Mouse (Mus musculus): ENCODE data around the gene Ptpn14. TPM values are rescaled to one million over a fixed set of nuclear protein-coding genes. Genes with fewer than 3 reads are reported as not detected.
A peak's percentile ranks its signal among the peaks of the same experiment; 100 is the strongest.

The Ptpn14 gene
- polyA plus RNA-seq, 1 experiment from 2014 or later, result 56.8 TPM

- no peaks in the 10 kb centered on the region for H3K27me3 ChIP-seq
- no peak for ATAC-seq
- DNase-seq (ENCODE audit: low read depth, low spot score), result no peak
- in situ Hi-C loops (cut with MboI; ENCODE audit: low pct_unique_long_range_greater_than_20kb), result no loop called here
- ChIA-PET CTCF (interaction anchor here (0.7 kb wide), 1 partner anchor 14 kb away, joined by 3 read pairs; no protein-coding TSS in a partner anchor), POLR2A (no interaction called here)
- TF ChIP-seq CTCF (IDR thresholded peaks at IDR 0.05), result no peak
Observed at GRCm38 (mm10) chr1:189855739-189856138, 127.7 kb downstream of the Ptpn14 start.

GRCm38 (mm10) chr1:189858377-189858776, 130.3 kb downstream of the Ptpn14 start:
- ATAC-seq (no peak), DNase-seq (ENCODE audit: low read depth, low spot score) (no peak)
- in situ Hi-C loops (cut with MboI; ENCODE audit: low pct_unique_long_range_greater_than_20kb), result no loop called here
- CTCF ChIA-PET, result no interaction called here
- TF ChIP-seq CTCF (IDR thresholded peaks at IDR 0.05), result no peak
- no peaks in the 10 kb centered on the region for H3K27me3 ChIP-seq
- POLR2A ChIA-PET, result interaction anchor here (1.3 kb wide), 1 partner anchor 17 kb away, joined by 3 read pairs; no protein-coding TSS in a partner anchor

DNA sequence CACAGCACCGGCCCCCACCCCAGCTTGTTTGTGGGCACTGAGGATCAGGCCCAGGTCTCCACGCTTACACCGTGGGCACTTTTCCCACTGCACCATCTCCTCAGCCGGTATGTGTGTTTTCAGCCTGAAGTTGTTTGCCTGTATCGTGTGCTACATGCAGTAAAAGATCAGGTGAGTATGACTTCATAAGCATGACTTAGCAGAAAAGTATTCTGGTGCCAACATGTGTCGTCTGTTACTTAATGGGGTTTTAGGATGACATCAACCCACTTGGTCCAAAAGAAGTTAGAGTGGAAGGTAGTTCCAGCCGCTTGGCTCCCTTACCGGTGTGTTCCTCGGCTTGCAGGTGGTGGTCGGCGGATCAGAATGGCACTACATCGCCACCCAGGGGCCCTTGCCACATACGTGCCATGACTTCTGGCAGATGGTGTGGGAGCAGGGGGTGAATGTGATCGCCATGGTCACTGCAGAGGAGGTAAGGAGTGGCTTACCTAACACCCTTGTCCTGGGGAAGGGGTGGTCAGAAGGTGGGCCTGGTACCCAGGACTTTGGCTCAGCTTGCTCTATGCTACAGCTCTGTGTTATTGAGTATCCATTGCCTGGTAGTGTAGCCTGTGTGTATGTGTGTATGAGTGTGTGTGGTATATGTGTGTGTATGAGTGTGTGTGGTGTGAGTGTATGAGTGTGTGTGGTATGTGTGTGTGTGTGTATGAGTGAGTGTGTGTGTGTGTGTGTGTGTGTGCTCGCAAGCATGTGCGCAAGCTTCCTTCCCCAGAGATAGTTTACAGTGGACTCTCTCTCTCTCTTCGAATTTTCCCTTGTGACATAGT, 132.3 kb downstream of the Ptpn14 start:
- peak; percentile 46 for ATAC-seq
- POLR2A ChIA-PET, result no interaction called here
- CTCF ChIA-PET, result no interaction called here
- in situ Hi-C loops (cut with MboI; ENCODE audit: low pct_unique_long_range_greater_than_20kb), result no loop called here
- no peaks in the 10 kb centered on the region for H3K27me3 ChIP-seq
- no peak for DNase-seq (ENCODE audit: low read depth, low spot score)
- TF ChIP-seq CTCF (IDR thresholded peaks at IDR 0.05), result no peak

GRCm38 (mm10) chr1:189860942-189861315, 132.9 kb downstream of the Ptpn14 start:
- ATAC-seq (no peak), DNase-seq (ENCODE audit: low read depth, low spot score) (no peak)
- in situ Hi-C loops (cut with MboI; ENCODE audit: low pct_unique_long_range_greater_than_20kb), result no loop called here
- ChIA-PET CTCF (no interaction called here), POLR2A (no interaction called here)
- TF ChIP-seq CTCF (IDR thresholded peaks at IDR 0.05), result no peak
- H3K27me3 ChIP-seq, result no peaks in the 10 kb centered on the region

DNA sequence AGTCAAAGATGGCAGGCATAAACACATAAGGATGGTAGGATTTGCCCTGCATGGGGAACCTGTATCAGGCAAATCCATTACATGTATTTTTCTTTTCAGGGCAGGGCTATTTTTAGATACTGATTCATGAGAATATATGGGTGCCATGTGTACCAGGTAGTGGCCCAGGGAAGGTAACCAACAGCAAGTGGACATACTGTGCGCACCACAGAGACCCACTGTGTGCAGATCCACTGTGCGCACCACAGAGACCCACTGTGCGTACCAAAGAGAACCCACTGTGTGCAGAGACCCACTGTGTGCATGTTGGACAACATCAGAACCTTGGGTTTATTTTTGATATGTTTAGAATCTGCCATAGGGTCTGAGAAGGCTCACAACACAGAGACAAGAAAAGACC, 135.7 kb downstream of the Ptpn14 start:
- ChIA-PET POLR2A (no interaction called here), CTCF (interaction anchor here (1.4 kb wide), 1 partner anchor 10 kb away, joined by 5 read pairs; no protein-coding TSS in a partner anchor)
- H3K27me3 ChIP-seq, result no peaks in the 10 kb centered on the region
- no peak for DNase-seq (ENCODE audit: low read depth, low spot score)
- ATAC-seq, result no peak
- in situ Hi-C loops (cut with MboI; ENCODE audit: low pct_unique_long_range_greater_than_20kb), result no loop called here
- TF ChIP-seq CTCF (IDR thresholded peaks at IDR 0.05), result no peak

DNA sequence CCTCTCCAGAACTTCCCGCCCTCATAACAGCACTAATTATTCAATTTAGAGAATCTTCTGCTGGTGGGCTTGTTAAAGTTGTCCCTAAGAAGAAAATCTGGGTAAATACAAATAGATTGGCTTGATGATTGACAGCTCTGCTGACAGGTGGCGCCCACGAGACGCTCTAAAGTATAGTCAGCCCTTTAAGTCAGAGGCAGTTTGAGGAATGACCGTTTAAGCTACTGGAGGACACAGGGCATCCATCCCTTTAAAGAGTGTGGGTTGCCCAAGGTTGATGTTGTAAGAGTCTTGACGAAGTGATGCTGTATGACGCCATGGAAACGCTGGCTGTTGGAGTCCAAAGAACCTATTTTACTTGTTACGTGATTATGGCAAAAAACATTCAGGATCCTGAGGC, 136.2 kb downstream of the Ptpn14 start:
- in situ Hi-C loops (cut with MboI; ENCODE audit: low pct_unique_long_range_greater_than_20kb), result no loop called here
- ChIA-PET CTCF (interaction anchor here (1.0 to 1.4 kb wide), 3 partner anchors 10 to 135 kb away, joined by 3 to 5 read pairs (median 3); no protein-coding TSS in a partner anchor), POLR2A (no interaction called here)
- H3K27me3 ChIP-seq, result no peaks in the 10 kb centered on the region
- DNase-seq (ENCODE audit: low read depth, low spot score) (no peak), ATAC-seq (no peak)
- no peak for TF ChIP-seq CTCF (IDR thresholded peaks at IDR 0.05)

GRCm38 (mm10) chr1:189864846-189865560, 136.9 kb downstream of the Ptpn14 start:
- ATAC-seq (no peak), DNase-seq (ENCODE audit: low read depth, low spot score) (no peak)
- POLR2A ChIA-PET, result no interaction called here
- TF ChIP-seq CTCF (IDR thresholded peaks at IDR 0.05), result no peak
- in situ Hi-C loops (cut with MboI; ENCODE audit: low pct_unique_long_range_greater_than_20kb), result no loop called here
- H3K27me3 ChIP-seq, result no peaks in the 10 kb centered on the region
- CTCF ChIA-PET, result interaction anchor here (1.0 to 1.4 kb wide), 3 partner anchors 9 to 136 kb away, joined by 3 to 5 read pairs (median 3); no protein-coding TSS in a partner anchor

- ATAC-seq (no peak), DNase-seq (ENCODE audit: low read depth, low spot score) (no peak)
- POLR2A ChIA-PET, result no interaction called here
- CTCF ChIA-PET, result interaction anchor here (1.3 kb wide), 1 partner anchor 11 kb away, joined by 5 read pairs; no protein-coding TSS in a partner anchor
- no peak for TF ChIP-seq CTCF (IDR thresholded peaks at IDR 0.05)
- no peaks in the 10 kb centered on the region for H3K27me3 ChIP-seq
- in situ Hi-C loops (cut with MboI; ENCODE audit: low pct_unique_long_range_greater_than_20kb), result no loop called here
Observed at GRCm38 (mm10) chr1:189866621-189867020, 138.6 kb downstream of the Ptpn14 start.

GRCm38 (mm10) chr1:189867034-189867433, 139.0 kb downstream of the Ptpn14 start:
- CTCF ChIA-PET, result interaction anchor here (1.3 kb wide), 1 partner anchor 10 kb away, joined by 5 read pairs; no protein-coding TSS in a partner anchor
- DNase-seq (ENCODE audit: low read depth, low spot score), result no peak

GRCm38 (mm10) chr1:189867497-189867896, 139.4 kb downstream of the Ptpn14 start:
- ATAC-seq, result peak; percentile 81
- H3K27me3 ChIP-seq, result no peaks in the 10 kb centered on the region
- POLR2A ChIA-PET, result no interaction called here
- no peak for TF ChIP-seq CTCF (IDR thresholded peaks at IDR 0.05)
- in situ Hi-C loops (cut with MboI; ENCODE audit: low pct_unique_long_range_greater_than_20kb), result no loop called here
- CTCF ChIA-PET, result interaction anchor here (1.3 to 1.7 kb wide), 2 partner anchors 10 to 13 kb away, joined by 5 read pairs; no protein-coding TSS in a partner anchor
- no peak for DNase-seq (ENCODE audit: low read depth, low spot score)

More at GRCm38 (mm10) chr1:189867034-189867433, 139.0 kb downstream of the Ptpn14 start:
- in situ Hi-C loops (cut with MboI; ENCODE audit: low pct_unique_long_range_greater_than_20kb), result no loop called here
- POLR2A ChIA-PET, result no interaction called here
- no peak for ATAC-seq
- TF ChIP-seq CTCF (IDR thresholded peaks at IDR 0.05), result no peak
- H3K27me3 ChIP-seq, result no peaks in the 10 kb centered on the region

Data from Patski (cell line).